Mouse (Mus musculus) gastrocnemius, adult 8-10 months (tissue): ENCODE data around the gene Siae. TPM values are rescaled to one million over a fixed set of nuclear protein-coding genes. Genes with fewer than 3 reads are reported as not detected.

Source experiments
- DNase-seq, 2 experiments: peaks; one replicate each; pipeline ENCODE4 v3.0.0; 2022; ENCODE audit warnings: low spot score in 2 of 2
- total RNA-seq, 4 experiments: library from RNA; stranded (reverse); gene quantifications; 2 replicates each; pipeline ENCODE4 v1.2.4; 2022

Gene Siae
- total RNA-seq, 4 experiments from 2014 or later, result 3.5 to 5.0 (median 4.1) TPM

DNA sequence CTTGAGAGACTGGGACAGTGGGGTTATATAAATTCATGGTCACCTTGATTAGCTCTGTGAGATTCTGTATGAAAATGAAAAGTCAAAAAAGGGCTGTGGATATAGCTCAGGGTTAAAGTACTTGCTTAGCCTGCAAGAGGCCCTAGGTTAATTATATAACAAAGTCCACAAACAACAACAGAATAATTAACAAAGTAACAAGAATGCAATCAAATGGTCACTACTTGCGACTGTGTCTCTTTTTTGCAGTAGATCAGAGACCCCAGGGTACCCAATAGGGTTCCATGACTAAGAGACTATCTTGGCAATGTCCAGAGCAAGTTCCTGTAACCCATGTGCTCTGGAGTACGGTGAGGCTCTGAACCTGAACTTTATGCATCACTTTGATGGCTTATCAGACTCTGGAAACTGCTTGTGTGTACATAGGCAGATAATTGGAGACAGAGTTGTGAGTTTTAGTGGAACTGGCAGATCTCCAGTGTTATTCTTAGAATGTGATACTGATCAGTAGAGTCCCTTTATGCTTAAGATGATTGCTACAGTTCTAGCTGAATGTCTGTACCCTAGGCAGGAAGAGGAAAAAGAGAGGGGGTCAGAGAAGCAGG, 13.8 kb downstream of the Siae start:
- no peak for DNase-seq

DNA sequence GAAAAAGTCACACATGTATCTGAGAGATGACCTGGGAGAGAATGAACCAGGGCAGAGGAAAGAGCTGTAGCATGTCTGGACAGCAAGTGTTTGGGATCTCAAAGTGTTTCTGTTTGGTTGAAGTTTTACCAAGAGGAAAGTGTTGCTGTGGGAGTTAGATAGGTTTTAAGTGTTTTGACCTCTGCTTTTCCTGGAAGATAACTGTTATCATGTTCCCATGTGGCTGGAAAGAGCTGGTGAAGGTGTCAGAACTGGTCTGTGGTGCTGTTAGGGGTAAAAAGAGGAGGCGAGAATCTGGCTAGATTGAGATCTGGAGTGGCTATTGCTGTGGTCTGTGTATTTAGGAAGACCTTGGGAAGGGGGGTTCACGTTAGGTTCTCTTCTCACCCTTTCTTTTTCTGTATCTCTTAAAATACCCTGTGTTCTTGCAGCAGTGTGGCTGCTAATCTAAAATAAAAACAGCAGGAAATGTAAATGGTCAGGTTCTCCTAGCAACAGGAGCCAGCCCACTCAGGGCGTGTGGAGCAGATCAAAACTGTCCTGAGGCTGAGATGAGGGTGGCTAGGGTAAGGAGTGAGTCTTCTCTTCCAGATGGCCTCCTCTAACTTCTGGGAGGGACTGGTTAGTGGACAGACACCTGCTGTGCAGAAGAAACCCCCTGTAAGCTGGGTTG, 16.8 kb downstream of the Siae start:
- no peak for DNase-seq

DNA sequence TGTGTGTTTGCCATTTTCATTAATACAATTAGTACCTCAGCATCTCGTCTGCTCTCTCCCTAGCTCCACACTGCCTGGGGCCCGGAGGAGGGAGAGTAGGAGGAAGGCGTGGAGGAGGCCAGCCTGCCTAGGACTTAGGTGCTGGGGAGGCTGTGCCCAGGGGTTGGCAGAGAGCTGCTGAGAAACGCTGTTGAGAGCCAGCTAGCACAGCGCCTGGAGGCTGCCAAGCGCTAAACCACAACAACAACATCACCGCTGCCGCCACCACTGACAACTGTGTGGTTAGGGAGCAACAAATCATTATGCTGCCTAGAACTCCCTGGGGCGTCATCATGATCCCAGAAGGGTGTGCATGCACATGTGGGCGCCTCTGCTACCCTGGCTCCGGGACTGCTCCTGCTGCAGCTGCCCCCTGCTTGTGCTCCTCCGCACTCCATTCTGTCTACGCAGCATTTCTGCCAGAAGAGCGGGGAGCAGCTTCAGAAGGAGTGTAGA, 21.0 kb downstream of the Siae start:
- DNase-seq, result no peak

DNA sequence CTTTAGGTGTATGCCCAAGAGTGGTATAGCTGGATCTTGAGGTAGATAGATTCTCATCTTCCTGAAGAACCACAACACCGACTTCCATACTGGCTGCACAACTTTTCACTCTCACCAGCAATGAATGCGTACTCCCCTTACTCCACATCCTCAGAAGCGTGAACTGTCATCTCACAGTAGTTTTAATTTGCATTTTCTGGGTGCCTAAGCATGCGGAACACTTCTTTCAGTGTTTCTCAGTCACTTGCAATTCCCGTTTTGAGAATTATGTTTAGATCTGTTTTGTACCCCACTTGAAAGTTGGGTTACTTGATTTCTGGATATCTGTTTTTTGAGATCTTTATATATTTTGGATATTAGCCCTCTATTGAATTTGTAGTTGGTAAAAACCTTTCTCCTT, 28.1 kb downstream of the Siae start:
- no peak for DNase-seq

DNA sequence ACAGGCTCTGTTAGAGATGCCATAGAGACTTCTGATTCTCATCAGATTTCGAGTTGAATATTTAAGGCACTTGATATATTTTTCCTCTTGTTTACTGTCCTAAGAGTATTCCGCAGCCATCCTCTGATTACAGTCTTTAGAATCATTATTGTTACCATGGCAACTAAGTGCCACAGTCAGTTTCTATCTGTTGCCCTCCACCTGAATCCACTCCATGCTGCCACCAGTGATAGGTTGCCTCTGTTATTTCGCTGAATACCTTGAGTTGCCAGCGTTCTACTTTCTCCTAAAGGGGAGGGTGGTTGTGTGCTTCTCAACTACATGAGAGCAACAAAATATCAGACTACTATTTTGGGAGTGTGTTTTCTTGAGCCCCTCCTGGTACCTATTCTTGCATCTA, 31.2 kb downstream of the Siae start:
- DNase-seq, result no peak

DNA sequence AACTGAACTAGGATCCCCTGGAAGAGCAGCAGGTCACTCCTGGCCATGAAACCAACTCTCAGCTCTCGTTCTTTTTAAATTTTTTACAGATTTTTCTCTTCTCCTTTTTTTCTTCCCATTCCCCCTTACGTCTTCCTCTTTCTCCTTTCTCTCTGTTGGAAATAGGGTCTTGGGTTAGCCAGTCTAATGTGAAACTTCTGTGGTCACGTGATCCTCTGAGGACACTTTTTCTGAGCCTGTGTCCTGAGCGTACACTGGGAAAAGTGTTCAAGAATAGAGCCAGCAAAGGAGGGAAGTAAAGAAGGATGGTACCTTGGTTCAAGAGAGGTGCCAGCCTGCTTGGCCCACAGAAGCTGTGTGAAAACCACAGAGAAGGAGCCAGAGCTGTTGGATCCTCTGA, 34.9 kb downstream of the Siae start:
- DNase-seq, result no peak

DNA sequence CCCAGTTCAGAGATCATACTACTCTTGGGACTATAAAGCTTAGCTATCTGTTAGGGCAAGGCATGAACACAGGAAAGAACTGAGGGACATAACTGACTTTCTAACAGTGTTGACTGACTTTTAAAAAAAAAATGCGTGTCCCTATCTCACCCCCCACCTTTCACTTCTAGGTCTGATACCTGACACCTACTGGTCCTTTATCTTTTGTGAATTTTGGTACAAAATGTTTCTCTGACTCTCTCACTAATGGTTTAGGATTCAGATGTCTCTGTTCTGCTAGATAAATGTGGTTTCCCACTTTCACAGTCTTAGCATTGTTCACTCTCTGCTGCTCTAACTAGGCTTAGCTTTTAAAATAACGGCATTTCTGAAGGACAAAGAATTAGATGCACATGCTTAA, 36.5 kb downstream of the Siae start:
- DNase-seq, result no peak

DNA sequence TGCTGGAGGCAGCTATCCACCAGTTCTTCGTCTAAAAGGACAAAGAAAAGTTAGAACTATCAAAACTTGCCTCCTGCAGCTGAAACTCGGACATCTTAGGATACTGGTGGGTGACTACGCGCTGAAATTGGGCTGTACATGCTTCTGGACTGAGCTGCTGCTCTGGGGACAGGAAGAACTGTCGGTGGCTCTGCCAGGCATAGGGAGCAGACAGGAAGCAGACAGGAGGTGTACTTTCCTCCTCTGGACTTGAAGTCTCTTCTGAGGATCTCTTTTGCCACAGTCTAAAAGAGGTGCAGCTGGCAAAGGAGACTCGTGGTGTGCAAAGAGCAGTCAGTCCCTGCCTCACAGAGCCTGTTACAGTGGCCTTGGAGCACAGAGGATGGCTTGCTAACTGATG, 37.1 kb downstream of the Siae start:
- DNase-seq, result no peak

DNA sequence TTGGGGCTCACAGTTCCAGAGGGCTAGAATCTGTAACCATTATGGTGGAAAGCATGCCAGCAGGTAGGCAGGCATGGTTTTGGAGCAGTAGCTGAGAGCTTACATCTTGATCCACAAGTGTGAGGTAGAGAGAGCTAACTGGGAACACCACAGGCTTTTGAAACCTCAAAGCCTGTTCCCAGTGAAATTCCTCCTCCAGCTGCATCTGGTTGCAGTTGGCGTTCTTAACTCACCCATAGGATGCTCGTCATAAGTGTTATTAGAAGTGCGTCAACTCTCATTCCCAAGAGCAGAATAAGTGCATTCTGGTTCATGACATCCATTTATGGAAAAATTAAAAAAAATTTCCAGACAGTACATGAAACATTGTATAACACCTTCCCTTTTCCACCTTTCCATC, 38.2 kb downstream of the Siae start:
- no peak for DNase-seq

DNA sequence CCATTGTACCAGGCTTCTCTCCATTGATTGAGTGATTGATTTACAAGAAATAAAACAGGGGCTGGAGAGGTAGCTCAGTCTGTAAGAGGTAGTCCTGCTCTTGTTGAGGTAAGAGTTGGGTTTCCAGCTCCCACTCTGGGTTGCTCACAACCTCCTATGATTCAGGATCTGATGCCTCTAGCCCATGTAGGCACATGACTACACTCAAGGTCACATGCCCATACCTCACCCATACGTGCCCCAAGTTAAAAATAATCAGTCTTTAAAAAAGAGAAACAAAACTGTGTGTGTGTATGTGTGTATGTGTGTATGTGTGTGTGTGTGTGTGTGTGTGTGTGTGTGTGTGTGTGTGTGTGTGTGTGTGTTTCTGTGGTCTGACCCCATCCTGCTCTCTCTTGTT, 40.1 kb downstream of the Siae start:
- no peak for DNase-seq

DNA sequence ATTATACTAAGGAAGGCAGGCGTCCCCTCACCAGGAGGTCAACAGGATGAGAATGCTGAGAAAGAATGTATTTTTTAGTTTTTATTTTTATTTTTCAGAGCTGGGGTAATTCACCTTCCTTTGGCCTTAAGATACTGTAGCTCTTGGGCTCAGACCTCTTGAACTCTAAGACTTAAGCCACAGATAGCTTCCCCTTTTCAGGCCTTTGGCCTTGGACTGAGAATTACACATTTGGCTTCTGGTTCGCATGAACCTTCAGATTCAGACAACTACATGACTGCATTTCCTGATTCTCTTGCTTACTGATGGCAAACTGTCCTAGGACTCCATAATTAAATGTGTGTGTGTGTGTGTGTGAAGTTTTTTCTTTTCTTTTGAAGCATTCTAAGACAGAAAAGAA, 43.1 kb downstream of the Siae start:
- no peak for DNase-seq

DNA sequence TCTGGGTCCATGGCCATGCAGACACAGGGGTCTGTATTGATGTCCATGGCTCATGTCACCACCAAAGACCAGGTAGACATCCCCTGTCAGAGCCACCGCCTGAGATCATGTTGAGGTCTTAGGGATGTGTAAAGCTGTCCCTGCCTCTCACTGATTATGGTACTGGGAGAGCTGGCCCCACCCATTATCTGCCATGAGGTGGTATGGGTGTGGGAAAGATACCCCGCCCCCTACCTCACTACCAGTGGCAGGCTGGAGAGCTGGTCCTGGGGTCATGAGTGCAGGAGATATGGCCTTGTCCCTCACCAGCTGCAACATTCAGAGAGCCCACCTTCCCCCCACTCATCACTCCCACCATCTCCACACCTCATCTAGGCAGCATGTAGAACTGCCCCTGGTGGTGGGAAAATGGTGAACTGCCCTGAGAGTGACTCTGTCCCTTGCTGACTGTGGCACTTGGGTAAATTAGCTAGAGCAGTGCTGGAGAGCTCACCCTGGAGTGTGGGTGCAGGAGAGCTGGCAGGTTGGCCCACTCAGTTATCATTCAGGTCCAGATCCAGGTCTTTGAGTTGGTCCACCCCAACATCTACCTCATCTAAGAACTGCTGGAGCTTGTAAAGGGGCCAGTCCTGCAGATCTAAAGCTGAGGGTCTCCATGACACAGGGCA, 45.2 kb downstream of the Siae start:
- DNase-seq, result no peak

DNA sequence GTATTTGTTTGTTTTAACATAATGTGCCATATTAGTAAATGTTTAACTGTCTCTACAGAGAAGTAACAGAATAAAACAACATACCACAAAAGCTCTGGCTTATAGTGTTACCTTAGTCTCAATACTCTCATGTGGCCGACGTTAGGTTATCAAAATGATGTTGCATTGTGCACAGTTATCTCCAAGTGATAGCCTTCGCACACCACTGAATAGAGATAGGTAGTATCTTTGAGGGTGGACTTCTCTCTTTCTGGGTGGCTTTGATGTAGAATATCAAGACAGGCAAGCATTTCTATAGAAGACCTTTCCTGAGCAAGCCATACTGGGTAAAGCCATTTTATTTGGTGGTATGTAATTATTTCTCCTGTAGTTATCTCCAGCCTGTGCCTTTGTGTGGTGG, 49.6 kb downstream of the Siae start:
- no peak for DNase-seq

DNA sequence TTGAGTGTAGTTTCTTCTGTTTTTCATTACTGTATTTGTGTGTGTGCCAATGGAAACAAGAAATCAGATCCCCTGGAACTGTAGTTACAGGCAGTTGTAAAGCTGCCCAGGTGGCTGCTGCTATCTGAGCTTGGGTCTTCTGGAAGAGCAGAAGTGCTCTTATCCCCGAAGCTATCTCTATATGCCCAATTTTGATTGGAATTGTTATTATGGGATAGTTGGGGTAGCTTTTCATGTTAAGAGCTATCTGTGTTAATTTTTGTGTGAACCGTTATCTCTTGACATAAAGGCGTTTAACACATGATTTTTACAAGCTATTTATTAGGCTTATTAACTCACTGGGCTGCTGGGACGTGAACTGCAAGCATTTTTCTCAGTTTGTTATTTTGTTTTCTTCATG, 54.1 kb downstream of the Siae start:
- DNase-seq, result no peak

DNA sequence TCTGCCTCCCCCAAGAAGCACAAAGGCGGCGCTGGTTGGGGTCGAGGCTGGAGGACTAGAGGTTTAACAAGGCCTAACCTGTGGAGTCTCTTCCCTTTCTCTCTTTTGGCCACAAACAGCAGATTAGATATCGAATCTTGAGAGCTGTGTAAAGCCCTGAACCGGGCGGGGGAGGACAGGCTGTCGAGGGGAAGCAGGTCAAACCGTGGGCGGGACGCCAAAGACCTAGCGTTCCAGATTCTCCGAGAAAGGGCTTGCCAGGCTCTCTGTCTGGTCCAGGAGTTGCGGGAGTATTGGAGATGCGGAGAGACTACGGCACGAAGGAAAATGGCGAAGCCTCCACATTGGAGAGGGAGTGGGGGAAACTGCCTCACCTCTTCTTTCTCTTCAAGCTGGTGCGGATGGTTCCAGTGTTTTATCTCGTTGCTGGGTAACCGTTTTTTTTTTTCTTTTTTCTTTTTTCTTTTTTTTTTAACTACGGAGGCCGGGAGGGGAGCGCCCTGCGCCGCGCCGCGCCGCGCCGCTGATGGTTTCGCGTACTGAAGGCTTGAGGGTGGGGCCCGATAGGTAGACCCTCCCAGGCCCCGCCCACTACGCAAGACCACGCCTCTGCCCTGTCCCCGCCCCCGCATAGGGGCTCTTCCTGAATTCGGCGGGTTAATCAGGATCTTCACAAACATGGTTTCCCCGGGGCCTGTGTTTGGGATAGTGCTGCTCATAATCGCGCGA, 57.8 kb downstream of the Siae start, which contains the start of gene Spa17:
TSS of gene Spa17 (minus strand) at position 541 of the 729 bp plus-strand sequence.
- DNase-seq, result peak; percentile 73 to 81

DNA sequence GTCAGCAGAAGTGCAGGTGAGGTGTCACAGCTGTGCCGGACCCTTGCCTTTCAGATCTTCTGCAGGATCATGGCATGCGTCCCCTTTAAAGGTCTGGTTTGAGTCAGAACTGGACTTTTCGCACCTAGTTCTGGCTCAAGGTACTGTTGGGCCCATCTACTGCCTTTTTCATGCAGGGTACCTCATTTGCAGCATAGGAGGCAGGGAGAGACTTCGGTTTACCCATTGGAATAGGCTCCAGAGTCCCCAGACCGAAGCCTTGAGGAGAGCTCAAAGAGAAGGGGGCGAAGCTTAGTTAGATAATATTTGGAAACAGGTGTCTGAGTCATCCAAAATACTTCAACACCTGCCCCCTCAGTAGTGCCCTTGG, 58.4 kb downstream of the Siae start:
- no peak for DNase-seq

DNA sequence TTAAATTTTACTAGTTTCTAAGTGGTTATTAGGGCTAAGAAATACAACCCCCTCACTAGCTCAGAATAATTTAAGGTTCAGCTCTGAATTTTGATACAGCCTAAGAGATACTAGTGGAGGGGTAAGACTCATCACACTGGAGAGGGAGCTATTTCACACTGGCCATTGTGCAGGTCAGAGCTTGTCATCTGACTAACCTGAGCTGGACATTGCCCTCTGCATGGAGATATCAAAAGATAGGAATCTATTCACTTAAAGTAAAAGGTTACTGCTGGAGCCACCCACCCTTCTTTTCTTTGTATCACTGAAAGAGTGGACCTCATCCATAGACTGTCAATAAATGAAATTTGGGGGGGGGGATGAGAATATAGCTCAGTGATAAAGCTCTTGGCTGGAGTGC, 58.8 kb downstream of the Siae start:
- no peak for DNase-seq

DNA sequence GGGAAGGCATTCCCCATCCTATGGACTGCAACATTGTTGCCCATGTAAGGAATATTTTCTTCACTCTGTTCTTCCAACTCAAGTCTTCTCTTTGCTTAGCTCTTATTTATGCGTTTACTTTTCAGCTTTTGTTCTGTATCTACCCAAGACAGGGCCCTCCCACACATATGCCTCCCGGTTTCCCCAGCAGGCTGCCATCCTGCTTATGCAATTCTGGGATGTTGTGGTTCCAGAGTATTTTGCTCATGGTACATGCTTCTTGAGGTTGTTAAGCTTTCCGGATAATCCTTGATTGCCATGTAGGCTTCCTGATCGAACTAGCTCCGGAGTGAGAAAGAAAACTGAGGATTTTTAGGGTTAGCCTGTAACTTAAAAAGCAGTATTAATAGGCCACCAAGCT, 59.7 kb downstream of the Siae start:
- no peak for DNase-seq

DNA sequence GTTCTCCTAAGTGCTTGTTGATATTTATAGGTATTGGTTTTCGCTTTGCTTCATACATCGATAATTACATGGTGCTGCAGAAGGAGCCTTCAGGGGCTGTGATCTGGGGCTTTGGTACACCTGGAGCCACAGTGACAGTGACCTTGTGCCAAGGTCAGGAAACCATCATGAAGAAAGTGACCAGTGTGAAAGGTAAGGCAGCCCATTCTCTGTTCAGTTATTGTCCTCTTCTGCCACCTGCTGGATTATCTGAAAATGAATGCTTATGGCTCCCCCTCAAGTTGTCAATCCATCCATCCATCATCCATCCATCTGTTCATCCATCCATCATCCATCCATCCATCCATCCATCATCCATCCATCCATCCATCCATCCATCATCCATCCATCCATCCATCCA, 61.3 kb downstream of the Siae start:
- no peak for DNase-seq

DNA sequence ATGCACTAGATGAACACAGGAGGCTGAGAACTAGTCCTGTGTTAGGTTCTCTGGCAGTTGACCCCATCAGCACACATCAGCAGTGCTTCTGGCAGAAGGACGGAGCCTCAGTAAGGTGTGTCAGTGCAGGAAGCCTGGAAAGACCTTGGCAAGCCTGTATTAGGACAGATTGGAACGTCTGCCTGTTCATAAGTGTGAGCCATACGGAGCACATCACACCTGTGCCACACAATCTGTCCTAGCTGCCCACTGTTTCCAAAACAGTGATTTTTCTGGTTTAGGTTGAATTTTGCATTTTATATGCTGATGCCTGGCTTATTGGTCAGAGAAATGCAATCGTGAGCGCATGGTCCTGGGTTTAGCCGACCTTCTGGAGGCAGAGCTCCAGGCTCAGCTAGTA, 65.8 kb downstream of the Siae start:
- DNase-seq, result no peak

DNA sequence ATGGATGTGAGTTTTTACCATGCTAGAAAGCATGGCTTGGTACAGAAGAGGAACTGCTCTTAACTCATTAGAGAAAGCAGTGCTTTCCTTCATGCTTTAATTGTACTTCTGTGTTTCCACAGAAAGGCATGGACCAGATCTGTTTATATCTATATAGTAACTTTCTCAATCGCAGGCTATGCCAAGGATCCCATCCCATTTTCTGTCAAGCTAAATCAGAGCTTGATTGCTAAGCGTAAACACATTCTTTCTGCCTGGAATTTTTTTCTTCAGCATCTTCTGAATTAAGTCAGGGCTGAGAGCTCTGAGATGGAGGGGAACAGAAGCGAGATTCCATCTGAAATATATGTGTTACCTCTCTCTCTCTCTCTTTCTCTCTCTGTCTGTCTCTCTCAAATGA, 68.5 kb downstream of the Siae start:
- no peak for DNase-seq

DNA sequence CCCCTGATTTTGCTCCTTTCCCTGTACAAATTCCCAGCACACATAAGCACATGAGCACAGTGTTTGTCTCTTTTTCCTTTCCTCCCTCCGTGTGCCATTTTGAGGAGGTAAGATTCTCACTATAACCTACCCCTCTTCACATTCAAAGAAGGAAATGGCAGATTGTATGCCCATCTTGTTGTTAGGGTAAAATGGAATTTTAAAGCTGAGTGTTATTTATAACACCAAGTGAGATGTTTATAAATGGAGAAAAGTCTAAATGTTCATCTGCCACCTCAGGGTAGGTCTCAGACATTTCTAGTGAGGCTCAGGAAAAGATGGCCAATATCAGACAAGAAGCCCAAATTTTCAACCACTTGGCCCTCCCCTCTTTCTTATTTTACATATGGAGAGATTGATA, 69.0 kb downstream of the Siae start:
- DNase-seq, result no peak
